Mouse (Mus musculus) brain, adult 2 months (tissue): ENCODE measurements at regions not wholly inside any gene's neighbourhood (a gene's known extent, or its start where the extent isn't known, plus 50 kb on each side); places are given as distances from the start of the nearest gene placed in this dataset.

Experiments
- DNase-seq: peaks from one replicate; pipeline ENCODE4 v3.0.0; 2011; ENCODE audit warnings: low read depth, low spot score

DNA sequence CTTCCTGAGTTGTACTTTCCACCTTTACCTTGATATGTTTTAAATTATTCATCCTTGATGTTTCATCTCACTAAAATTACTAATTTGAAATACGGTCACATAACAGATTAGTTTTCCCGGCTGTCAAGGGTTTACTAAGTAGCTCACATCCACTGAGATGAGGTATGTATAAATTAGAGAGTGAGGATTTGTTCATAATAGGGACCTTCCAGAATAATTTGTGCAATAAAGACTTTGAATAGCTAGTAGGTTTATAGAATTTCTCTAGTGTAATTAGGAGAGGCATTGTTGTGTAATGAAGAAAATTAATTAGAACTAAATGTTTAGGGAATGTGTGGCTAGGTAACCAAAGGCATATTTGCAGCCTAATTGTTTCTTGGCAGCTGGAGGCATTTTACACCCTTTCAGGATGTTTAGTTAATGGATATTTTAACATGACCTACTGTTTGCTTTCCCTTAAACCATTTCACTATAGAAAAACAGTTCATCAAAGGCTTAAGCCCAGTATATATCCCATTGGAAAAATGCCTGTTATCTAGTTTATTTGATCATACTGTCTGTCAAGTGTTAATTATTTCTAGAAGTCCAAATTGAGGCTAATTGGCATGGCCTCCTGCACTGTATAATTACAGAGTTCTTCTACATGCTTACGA is 70.8 kb downstream of the Mat2b start:
- DNase-seq, result no peak

DNA sequence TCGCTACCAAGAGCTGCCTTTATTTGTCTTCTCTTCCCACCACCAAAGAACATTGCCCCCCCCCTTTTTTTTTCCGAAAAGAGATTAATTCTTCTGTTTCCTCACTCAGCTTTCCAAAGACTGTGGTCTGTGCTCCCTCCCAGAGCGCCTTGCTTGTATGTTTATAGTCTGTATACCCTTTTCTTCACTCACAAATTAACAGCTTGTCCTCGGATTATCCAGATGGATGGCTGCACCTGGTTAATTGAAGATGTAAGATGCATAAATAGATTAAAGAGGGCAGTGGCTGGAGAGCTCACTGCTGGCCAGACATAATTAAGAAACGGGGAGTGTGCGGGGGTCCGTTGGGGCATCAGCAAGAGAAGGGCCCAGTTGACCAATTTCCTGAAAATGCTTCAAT is 75.0 kb downstream of the Mat2b start:
- no peak for DNase-seq

DNA sequence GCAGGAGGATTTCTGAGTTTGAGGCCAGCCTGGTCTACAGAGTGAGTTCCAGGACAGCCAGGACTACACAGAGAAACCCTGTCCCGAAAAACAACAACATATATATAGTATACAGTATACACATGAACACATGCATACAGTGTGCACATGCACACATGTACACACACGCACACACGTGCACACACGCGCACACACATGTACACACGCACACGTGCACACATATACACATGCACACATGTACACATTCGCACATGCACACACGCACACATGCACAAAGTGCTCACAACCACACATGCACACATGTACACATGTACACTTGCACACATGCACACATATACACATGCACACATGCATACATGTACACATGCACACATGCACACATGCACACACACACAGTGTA is 92.0 kb downstream of the Mat2b start:
- DNase-seq, result no peak

DNA sequence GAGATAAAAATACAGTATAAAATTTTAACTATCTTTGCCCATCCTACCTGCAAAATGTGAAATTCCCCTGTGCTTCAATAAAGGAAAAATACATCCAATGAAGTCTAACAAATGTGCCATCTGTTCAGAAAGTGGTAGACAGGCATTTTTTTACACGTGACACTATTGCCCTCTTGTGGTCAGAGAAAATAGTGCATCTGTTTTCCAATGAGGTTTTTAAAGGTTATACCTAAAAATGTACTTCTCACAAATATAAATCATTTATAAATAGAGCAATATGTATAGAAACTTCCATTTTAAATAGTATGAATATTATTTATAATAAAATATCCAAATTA is 93.5 kb downstream of the Mat2b start:
- DNase-seq, result peak; percentile 77

DNA sequence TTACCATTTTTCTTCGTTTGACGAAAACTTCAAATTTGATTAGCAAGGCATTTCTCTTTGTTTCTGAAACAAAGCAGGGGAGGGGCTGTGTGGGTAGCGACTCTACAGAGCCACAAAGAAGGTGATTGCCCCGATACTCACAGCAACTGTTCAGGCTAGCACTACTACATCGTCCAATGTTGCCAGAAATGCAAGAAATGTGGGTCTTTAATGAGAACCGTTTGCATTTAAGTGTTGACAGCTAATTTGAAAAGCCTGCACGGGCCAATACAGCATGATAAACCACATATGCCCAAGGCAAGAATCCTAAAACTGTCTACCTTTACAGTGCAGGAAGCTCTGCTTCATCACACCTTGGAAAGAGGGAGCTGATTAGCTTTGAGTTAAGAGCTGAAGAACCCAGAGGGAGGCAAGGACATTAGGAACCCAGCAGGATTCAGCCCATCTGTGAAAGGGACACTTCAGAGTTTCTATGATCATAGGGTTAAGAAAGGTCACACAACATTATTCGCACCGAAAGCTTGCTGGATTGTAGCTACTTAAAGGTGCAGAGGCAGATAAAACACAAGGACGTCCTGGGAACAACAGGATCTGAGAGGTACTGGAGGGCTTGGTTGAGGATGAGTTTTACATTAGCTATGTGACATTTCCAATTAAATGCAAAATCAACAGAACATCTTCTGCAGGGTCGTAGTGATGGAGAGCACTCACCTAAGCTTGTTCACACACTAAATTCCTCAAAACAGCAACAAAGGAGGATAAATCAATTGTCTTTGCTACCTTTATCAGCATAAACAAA is 94.0 kb downstream of the Mat2b start:
- DNase-seq, result peak; percentile 16

DNA sequence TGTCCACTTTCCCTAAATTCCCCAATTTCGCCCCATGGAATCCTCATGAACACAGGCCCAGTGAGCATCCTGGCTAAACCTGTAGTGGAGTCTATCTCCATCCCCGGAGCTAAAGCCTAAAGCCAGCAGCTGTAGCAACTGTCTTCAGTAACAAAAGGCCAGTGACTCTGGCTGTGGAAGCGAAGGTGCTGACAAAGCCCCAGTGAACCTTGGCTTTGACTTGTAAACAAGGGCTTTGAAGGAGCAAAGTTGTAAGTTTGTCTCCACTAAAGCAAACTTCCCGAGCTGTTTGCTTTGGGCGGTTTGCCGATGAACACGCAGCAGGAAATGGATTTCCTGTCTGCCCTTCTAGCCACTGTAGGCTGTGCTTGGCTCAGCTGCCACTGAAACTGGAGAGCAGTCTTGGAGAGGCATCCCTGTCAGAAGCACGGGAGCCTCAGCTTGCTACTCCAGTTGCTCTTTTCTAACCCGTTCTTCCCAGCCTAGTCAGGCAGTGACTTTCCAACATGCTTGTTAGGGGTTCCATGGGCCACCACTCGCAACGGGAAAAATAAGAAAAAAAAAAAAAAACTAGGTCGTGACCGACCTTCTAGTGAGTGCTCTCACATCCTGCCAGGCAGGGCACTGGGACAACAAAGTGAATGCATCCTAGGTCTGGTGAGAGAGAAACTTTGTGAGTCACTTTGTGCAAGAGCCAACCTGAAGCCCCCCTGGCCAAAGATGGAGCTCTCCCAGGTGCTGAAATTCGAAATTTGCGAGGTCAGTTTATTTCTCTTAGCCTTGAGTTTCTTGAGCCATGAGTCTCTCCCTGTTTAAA is 94.8 kb downstream of the Mat2b start:
- DNase-seq, result peak; percentile 33

DNA sequence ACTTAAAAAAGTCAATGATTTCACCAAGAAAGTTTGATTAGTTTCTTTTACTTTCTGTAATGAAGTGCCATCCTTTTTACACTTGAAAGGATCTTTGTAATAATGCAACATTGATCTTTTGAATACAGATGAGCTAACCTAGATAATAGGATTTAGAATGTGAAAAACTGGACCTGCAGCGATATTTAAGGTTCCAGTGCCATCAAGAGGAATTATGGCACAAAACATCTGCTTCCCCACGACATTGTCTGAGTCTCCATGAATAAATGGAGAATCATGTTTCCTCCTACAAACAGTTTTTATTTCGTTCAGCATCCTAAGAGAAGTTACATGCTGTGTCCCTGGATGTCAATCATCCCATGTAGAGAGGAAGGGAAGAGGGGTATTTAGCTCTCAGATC is 98.7 kb downstream of the Mat2b start:
- peak; percentile 52 for DNase-seq

DNA sequence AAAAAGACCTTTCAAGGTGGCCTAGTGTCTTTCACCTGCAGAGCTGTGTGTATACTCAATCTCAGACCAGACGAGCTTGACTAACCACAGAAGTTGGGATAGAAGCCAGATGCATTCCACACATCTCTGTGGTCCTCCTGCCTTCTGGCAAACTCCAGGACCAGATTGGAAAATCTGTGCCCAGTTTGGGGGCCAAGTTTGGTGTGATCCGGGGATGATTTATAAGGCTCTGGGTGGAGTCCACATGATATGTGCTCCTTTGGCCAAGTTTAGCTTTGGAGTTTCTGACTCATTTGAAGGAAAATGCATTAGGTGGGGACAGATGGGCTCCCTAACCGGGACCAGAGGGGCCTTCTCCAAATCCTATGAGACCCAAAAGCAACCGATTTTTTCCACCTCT is 102.9 kb downstream of the Mat2b start:
- peak; percentile 28 for DNase-seq

DNA sequence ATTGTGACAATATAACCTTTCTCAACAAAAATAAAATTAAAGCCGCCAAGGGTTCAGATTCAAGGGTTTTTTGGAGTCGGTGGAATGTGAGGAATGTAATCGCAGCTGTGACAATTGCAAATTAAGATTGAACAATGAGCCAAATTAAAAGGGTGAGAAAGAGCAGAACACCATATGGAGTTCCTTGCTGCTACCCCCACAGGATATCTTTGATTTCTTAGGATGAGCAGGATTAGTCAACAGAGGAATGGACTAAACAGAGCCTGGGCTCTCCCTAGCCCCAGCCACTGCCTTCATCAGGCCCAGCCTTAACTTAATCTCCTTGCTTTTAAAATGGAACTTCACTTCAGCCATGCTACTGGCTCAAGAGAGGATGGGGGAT is 121.3 kb downstream of the Mat2b start:
- DNase-seq, result peak; percentile 65

DNA sequence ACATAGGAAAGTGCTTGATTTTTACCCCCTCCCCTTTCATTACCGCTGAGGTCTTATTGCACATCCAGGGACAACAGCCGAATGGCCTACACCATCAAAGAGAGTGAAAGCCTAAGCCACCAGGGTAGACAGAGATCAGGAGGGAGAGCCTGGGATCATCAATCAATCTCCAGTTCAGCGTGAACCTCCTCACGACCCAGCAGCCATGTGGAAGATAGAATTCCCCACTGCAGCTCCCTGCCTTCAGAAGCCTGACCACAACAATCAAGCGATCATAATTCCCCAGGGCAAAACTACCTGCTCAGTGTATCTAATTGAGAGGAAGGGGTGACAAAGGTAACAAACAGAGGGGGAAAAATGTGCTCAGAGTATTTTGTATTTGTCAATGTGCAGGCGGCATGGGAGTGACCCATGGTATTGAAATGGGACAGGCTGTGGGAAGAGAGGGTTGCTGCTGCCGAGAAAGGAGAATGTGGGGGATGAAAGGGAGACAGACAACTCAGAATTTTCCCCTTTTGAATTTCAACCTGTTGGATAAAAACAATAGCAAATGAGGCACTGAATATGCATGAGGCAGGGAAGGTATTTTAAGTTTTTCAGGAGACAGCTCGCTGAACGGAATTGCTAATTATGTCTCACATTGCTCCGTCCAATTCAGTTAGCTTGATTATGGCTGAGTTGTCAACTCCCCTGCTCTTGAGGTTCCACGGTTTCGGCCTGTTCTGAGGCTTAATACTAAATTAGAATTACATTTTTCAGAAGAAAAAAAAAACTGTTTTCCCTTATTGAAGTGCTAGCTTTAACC is 121.8 kb downstream of the Mat2b start:
- peak; percentile 88 for DNase-seq

DNA sequence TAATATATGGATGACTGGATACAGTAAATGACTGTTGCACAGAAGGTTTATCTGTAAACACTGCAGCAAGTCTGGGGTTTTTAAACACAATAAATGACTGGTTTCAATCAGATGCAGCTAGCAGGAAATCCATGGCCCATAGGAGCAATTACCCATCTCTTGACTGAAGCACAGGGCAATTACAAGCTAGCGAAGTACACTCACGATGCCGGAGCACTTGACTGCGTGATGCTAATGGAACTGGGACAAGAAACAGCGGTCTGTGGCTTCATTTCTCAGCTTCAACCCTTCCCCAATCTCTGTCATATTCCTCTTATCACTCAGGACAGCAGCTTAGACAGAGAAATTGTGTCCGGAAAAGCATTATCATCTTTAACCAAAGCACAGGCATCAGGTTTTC is 132.1 kb downstream of the Mat2b start:
- DNase-seq, result no peak

DNA sequence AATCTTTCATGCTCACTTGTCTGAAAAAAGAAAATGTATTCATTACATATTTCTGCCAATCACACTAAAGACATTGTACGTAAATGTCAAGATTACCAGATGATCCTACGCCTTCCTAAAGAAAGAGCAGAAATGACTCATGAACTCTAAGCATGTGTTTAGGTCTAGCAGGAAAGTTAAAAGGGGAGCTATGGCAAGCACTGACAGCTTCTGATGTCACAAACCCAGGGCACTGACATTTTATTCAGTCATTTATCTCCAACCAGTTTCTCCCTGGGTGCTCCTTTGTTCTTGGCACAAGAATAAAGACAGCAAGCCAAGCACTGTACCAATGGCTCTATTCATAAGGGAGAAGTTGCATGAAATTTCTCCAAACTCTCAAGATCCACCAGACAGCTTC is 133.0 kb downstream of the Mat2b start:
- DNase-seq, result peak; percentile 62

DNA sequence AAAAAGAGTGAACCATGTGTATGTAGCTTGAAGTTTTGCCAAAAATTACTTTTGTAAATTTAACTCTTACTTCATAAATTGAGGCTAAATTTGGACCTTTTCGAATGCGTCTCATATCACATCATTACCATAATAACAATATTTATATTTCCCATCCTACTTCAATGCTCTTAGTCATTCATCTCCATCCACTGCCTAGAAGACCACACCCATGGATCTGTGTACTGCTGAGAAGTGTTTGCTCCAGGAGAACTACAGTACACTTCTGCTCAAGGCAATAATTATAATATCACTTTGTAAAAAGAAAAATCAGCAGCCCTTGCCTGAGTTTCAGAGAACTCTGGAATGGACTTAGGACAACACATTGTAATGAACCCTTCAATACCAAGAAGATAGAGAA is 133.6 kb downstream of the Mat2b start:
- DNase-seq, result no peak

DNA sequence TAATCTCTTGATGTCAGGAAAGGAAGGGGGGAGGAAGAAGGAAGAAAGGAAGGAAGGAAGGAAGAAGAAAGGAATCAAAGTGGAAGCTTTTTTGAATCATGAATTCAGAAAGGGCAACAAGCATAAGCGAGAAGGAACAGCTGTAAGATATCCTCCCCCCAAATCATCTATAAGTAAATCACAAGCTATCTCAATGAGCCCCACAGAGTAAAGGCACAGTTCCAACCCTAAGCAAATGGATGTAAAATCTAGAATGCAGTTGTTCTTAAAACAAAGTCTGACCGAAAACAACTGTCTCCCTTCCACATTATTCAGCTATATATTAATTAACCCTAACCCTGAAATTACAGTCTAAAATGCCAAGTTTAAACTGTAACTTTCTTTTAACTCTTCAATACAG is 136.5 kb downstream of the Mat2b start:
- no peak for DNase-seq

DNA sequence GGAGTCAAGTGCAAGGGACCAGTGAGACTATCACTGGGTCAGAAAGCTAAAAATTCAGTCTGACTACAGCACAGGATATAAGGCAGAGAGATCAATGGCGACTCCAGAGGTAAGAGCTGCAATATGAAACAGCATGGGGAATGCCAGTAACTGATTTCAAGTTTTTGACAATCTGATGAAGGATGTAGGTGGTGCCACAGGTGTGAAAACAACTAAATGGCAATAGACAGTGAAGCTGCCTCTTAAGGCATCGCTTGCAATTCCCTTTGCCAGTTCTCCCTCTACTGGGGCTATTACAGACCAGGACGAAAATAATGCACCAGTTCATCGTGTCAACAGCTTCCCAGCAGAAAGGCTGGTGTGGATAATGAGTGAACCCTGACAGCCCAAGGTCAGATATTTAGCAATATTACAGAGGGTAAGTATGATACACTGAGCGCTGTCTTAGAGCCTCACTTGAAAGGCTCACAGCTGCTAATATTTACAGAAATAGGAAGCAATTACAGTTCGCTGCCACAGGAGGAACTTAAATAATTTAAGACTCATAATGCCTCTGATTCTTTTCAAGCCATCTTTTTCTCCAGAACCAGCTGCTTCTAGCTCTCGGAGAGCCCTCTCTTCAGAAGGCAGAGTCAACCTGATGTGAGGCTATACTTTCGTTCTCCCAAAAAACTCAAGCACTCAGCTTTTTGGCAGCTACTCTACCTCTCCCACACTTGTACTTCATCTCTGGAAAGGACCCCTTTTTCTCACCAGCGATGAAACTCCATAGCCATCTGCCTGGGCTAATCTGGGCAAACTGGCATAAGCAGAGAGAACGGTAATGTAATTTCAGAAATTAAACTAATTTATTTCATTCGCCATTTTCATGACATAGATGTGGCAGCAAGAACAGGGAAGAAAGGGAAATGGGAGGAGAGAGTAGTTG is 139.9 kb downstream of the Mat2b start:
- DNase-seq, result peak; percentile 87

DNA sequence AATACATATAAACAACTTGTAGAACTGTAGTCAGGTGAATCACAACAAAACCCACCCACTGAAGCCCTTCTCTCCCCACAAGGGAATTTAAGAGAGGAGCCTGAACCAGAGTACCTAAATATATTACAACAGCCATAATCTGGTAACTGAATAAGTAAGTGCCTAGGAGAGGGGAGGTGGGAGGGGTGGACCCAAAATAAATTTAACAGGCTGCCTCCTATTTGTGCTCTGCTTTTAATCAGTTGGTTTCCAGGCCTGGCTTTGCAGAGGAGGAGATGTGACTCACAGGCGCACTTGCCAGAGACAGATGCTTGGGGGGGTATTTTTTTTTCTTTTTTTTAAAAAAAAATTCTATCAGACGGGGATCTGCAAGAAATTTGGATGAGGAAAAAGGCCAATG is 142.9 kb downstream of the Mat2b start:
- peak; percentile 94 for DNase-seq

DNA sequence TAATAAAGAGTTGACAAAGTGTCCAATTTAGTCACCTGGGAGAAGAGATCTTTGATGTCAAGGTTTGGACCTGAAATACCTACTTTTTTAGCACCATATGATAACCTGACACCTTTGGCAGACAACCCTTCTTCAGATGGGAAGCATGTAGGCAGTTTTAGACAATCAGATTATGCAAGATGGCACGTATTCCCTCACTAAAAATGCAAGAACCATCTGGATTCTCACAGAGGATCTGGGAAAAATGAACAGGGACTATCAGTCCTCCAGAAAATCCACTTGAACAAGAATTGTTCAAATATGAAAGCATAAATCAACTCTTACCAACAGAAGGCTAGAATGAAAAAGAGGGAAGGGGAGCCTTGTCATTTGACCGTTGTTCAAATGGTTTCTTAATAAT is 148.4 kb downstream of the Mat2b start:
- peak; percentile 69 for DNase-seq

DNA sequence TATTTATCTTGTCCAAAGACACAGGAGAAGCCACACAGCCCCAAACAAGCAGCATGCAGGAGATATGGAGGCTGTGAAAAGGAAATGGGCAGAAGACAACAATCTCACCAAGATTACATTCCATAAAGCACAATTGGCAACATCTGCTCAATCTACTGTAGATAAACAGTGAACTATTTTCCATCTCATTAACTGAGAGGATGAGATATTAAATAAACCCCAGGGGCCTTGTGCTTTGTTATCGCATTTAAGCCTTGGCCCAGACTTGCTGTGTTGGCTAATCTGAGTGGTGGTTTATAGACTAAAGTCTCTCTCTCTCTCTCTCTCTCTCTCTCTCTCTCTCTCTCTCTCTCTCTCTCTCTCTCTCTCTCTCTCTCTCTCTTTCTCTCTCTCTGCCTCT is 149.5 kb downstream of the Mat2b start:
- no peak for DNase-seq

DNA sequence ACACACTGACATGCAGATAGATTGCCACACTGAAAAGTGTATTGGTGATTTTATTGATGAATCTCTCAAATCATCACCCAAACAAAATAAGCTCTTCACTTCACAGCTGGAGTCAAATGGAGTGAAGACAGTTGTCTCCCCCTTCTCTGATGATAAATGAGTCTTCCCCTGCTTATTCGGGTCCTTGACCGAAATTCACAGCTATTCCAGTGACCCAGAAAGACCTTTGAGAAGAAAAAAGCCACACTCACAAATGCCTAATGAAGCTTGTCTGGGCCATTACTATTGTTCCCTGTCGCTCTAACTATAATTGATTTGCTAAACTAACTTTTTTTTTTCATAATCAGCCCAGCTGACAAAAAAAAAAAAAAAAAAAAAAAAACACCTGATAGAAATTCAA is 154.8 kb downstream of the Mat2b start:
- DNase-seq, result no peak

DNA sequence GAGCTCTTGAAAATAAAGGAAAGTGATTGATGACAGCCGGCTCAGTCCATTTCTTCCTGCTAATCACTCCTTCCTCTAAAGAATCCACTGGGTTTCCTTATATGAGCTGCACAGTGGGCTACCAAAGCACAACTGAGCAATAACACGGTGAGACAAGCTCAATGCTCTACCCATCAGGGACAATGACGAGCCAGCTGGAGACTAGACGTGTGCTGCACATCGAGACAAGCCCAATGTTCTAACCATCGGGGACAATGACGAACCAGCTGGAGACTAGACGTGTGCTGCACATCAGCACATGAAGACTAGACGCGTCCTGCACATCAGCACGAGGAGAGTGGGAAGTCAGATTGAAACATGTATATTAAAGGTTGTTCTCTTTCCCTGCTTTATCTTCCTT is 155.2 kb downstream of the Mat2b start:
- DNase-seq, result no peak

DNA sequence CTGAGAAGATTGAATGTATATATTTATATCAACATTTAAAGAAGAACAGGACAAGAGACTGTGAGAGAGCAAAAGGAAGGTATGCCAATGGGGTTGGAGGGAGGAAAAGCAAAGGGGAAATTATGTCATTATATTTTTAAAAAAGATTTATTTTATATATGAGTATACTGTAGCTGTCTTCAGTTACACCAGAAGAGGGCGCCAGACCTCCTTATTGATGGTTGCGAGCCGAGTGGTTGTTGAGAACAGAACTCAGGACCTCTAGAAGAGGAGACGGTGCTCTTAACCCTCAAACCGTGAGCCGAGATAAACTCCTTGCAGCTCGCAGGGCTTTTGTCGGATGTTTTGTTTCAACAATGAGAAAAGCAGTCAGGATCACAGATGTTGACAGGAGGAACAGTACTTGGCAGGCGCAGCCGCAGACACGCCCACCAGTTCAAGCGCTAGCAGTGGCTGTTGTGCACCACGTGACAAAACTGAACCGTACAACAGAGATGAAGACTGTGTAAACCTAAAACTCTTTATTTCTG is 158.7 kb downstream of the Mat2b start:
- DNase-seq, result no peak
